Mouse (Mus musculus) embryonic facial prominence, embryonic 10.5 days (tissue): ENCODE measurements at regions not wholly inside any gene's neighbourhood (a gene's known extent, or its start where the extent isn't known, plus 50 kb on each side); places are given as distances from the start of the nearest gene placed in this dataset.

Source experiments
- DNase-seq: peaks from one replicate; pipeline ENCODE4 v3.0.0-alpha.2; 2017; ENCODE audit warnings: low spot score
- H3K27ac ChIP-seq: fragments of 300-500 bp; sonication (generic); replicated peaks from 2 replicates; pipeline ENCODE4 v1.5.1; 2016; ENCODE audit warnings: mild to moderate bottlenecking
- H3K27me3 ChIP-seq: fragments of 300-500 bp; sonication (generic); replicated peaks from 2 replicates; pipeline ENCODE4 v1.6.1; 2016; ENCODE audit warnings: low read depth, mild to moderate bottlenecking; ENCODE audit not compliant: poor library complexity, severe bottlenecking
- H3K36me3 ChIP-seq: fragments of 300-500 bp; sonication (generic); replicated peaks from 2 replicates; pipeline ENCODE4 v1.6.1; 2016; ENCODE audit warnings: mild to moderate bottlenecking, moderate library complexity
- H3K4me1 ChIP-seq: fragments of 300-500 bp; sonication (generic); 2 replicates; pipeline ENCODE4 v1.6.1; 2016
- H3K4me3 ChIP-seq: fragments of 300-500 bp; sonication (generic); 2 replicates; pipeline ENCODE4 v1.5.1; 2016; ENCODE audit warnings: mild to moderate bottlenecking, moderate library complexity
- H3K9me3 ChIP-seq: fragments of 300-500 bp; sonication (generic); 2 replicates; pipeline ENCODE4 v1.6.1; 2016; ENCODE audit warnings: mild to moderate bottlenecking
- WGBS: fragments of 180-500 bp; shearing (Covaris S2); methylation state at CpG from one replicate; pipeline ENCODE4 v1.1.7; 2016; 5-methylcytosine and 5-hydroxymethylcytosine counted together

- Histone ChIP-seq H3K4me3 (no peak overlapping the region), H3K27me3 (no peaks in the 10 kb centered on the region), H3K36me3 (no peaks in the 10 kb centered on the region), H3K27ac (no peak overlapping the region), H3K9me3 (no peaks in the 10 kb centered on the region), H3K4me1 (no peaks in the 10 kb centered on the region)
- whole genome bisulfite sequencing, result 68% methylated on average over 16 of the region's 16 CpGs
- DNase-seq, result peak; percentile 35
Measured at GRCm38 (mm10) chr13:15802043-15802795, 209.4 kb upstream of the Inhba start.

GRCm38 (mm10) chr13:15803965-15804364, 207.7 kb upstream of the Inhba start:
- Histone ChIP-seq H3K9me3 (no peaks in the 10 kb centered on the region), H3K27me3 (no peaks in the 10 kb centered on the region), H3K27ac (no peak overlapping the region), H3K4me3 (no peak overlapping the region), H3K4me1 (no peaks in the 10 kb centered on the region), H3K36me3 (no peaks in the 10 kb centered on the region)
- no peak for DNase-seq
- 68% methylated on average over 1 of the region's 1 CpGs for WGBS

GRCm38 (mm10) chr13:15806925-15807324, 204.7 kb upstream of the Inhba start:
- H3K27ac ChIP-seq, result no peak overlapping the region

GRCm38 (mm10) chr13:15822261-15822850, 189.3 kb upstream of the Inhba start:
- DNase-seq, result no peak
- Histone ChIP-seq H3K36me3 (no peaks in the 10 kb centered on the region), H3K4me3 (no peak overlapping the region), H3K9me3 (no peaks in the 10 kb centered on the region), H3K27me3 (no peaks in the 10 kb centered on the region), H3K27ac (no peak overlapping the region), H3K4me1 (no peaks in the 10 kb centered on the region)
- 35% methylated on average over 1 of the region's 1 CpGs for WGBS

More at GRCm38 (mm10) chr13:15806925-15807324, 204.7 kb upstream of the Inhba start:
- Histone ChIP-seq H3K27me3 (no peaks in the 10 kb centered on the region), H3K36me3 (no peaks in the 10 kb centered on the region), H3K4me3 (no peak overlapping the region), H3K9me3 (no peaks in the 10 kb centered on the region), H3K4me1 (no peaks in the 10 kb centered on the region)
- no peak for DNase-seq
- 95% methylated on average over 4 of the region's 4 CpGs for WGBS

- Histone ChIP-seq H3K4me1 (no peaks in the 10 kb centered on the region; the same call in 1 of the 2 replicates), H3K36me3 (no peaks in the 10 kb centered on the region), H3K27me3 (no peaks in the 10 kb centered on the region), H3K9me3 (no peaks in the 10 kb centered on the region), H3K4me3 (no peak overlapping the region), H3K27ac (no peak overlapping the region)
- no peak for DNase-seq
Measured at GRCm38 (mm10) chr13:15845806-15846205, 165.8 kb upstream of the Inhba start.

- Histone ChIP-seq H3K4me3 (no peak overlapping the region), H3K9me3 (no peaks in the 10 kb centered on the region), H3K4me1 (no peaks in the 10 kb centered on the region; the same call in 1 of the 2 replicates), H3K27ac (no peak overlapping the region), H3K27me3 (no peaks in the 10 kb centered on the region), H3K36me3 (no peaks in the 10 kb centered on the region)
- WGBS, result 89% methylated on average over 5 of the region's 5 CpGs
- DNase-seq, result no peak
Measured at GRCm38 (mm10) chr13:15848017-15848416, 163.6 kb upstream of the Inhba start.

- Histone ChIP-seq H3K9me3 (no peaks in the 10 kb centered on the region), H3K36me3 (no peaks in the 10 kb centered on the region), H3K27me3 (no peaks in the 10 kb centered on the region), H3K4me1 (no peaks in the 10 kb centered on the region; the same call in 1 of the 2 replicates), H3K27ac (no peak overlapping the region), H3K4me3 (no peak overlapping the region)
- no peak for DNase-seq
- WGBS, result 78% methylated on average over 3 of the region's 3 CpGs
Measured at GRCm38 (mm10) chr13:15849129-15849528, 162.5 kb upstream of the Inhba start.

- Histone ChIP-seq H3K9me3 (no peaks in the 10 kb centered on the region), H3K27ac (no peak overlapping the region), H3K27me3 (no peaks in the 10 kb centered on the region), H3K4me1 (no peaks in the 10 kb centered on the region; the same call in 1 of the 2 replicates), H3K36me3 (no peaks in the 10 kb centered on the region), H3K4me3 (no peak overlapping the region)
- DNase-seq, result no peak
- WGBS, result 84% methylated on average over 2 of the region's 2 CpGs
Measured at GRCm38 (mm10) chr13:15850358-15850757, 161.3 kb upstream of the Inhba start.

GRCm38 (mm10) chr13:15853022-15853566, 158.6 kb upstream of the Inhba start:
- Histone ChIP-seq H3K4me1 (no peaks in the 10 kb centered on the region), H3K9me3 (no peaks in the 10 kb centered on the region), H3K36me3 (no peaks in the 10 kb centered on the region), H3K27me3 (no peaks in the 10 kb centered on the region), H3K4me3 (no peak overlapping the region), H3K27ac (no peak overlapping the region)
- no peak for DNase-seq

- Histone ChIP-seq H3K9me3 (no peaks in the 10 kb centered on the region), H3K27ac (no peak overlapping the region), H3K27me3 (no peaks in the 10 kb centered on the region), H3K4me3 (no peak overlapping the region), H3K4me1 (peaks cover 4% of the 10 kb centered on the region; the same call in 1 of the 2 replicates), H3K36me3 (no peaks in the 10 kb centered on the region)
- no peak for DNase-seq
Measured at GRCm38 (mm10) chr13:15862941-15863340, 148.7 kb upstream of the Inhba start.

- no peak for DNase-seq
- no peak overlapping the region for H3K27ac ChIP-seq
- no peaks in the 10 kb centered on the region for H3K9me3 ChIP-seq
- H3K36me3 ChIP-seq, result no peaks in the 10 kb centered on the region
- H3K4me3 ChIP-seq, result no peak overlapping the region
- no peaks in the 10 kb centered on the region for H3K27me3 ChIP-seq
- H3K4me1 ChIP-seq, result peaks cover 4% of the 10 kb centered on the region; the same call in 1 of the 2 replicates
- 56% methylated on average over 3 of the region's 3 CpGs for WGBS
Measured at GRCm38 (mm10) chr13:15863344-15863743, 148.3 kb upstream of the Inhba start.

- no peak for DNase-seq
- no peaks in the 10 kb centered on the region for H3K9me3 ChIP-seq
- H3K27me3 ChIP-seq, result no peaks in the 10 kb centered on the region
- H3K4me1 ChIP-seq, result peaks cover 4% of the 10 kb centered on the region; the same call in 1 of the 2 replicates
- no peaks in the 10 kb centered on the region for H3K36me3 ChIP-seq
- WGBS, result 49% methylated on average over 5 of the region's 5 CpGs
- no peak overlapping the region for H3K4me3 ChIP-seq
- H3K27ac ChIP-seq, result no peak overlapping the region
Measured at GRCm38 (mm10) chr13:15867046-15867561, 144.5 kb upstream of the Inhba start.

- Histone ChIP-seq H3K4me3 (no peak overlapping the region), H3K9me3 (no peaks in the 10 kb centered on the region), H3K27me3 (no peaks in the 10 kb centered on the region), H3K27ac (no peak overlapping the region), H3K36me3 (no peaks in the 10 kb centered on the region), H3K4me1 (no peaks in the 10 kb centered on the region)
- 89% methylated on average over 2 of the region's 2 CpGs for WGBS
- DNase-seq, result no peak
Measured at GRCm38 (mm10) chr13:15877606-15878005, 134.0 kb upstream of the Inhba start.
